Mouse (Mus musculus): ENCODE measurements at regions not wholly inside any gene's neighbourhood (a gene's known extent, or its start where the extent isn't known, plus 50 kb on each side); places are given as distances from the start of the nearest gene placed in this dataset.

GRCm38 (mm10) chr7:137671156-137671555 is 233.7 kb downstream of the Glrx3 start:
- DNase-seq (ENCODE audit: low read depth in 3 of 3, low spot score in 3 of 3): no peak
- 49% methylated on average over 4 of the region's 4 CpGs for WGBS (ENCODE audit: insufficient replicate concordance)
- TF ChIP-seq EP300 (IDR thresholded peaks at IDR 0.05; ENCODE audit: low read depth) (no peak), CTCF (IDR thresholded peaks at IDR 0.05; ENCODE audit: low read depth) (no peak)

GRCm38 (mm10) chr7:137674596-137674995 is 237.2 kb downstream of the Glrx3 start:
- Histone ChIP-seq H3K9ac (replicated peaks) (no peak overlapping the region), H3K4me2 (ENCODE audit: low read depth) (no peak overlapping the region), H3K27ac (no peak overlapping the region), H3K36me3 (replicated peaks; ENCODE audit: control insufficient read depth, insufficient read depth, low read depth) (no peaks in the 10 kb centered on the region), H3K4me1 (replicated peaks; ENCODE audit: control insufficient read depth in 2 of 2, insufficient read depth in 2 of 2, low read length in 1 of 2) (no peaks in the 10 kb centered on the region), H3K27me3 (ENCODE audit: control insufficient read depth, insufficient read depth, low read length) (no peaks in the 10 kb centered on the region), H3K9me3 (ENCODE audit: control insufficient read depth, low read length) (no peaks in the 10 kb centered on the region), H3K4me3 (ENCODE audit: insufficient read depth in 1 of 2, low read depth in 2 of 2, low read length in 2 of 2) (no peak overlapping the region)
- ATAC-seq (ENCODE audit: insufficient read depth): no peak
- DNase-seq (ENCODE audit: low read depth in 3 of 3, low spot score in 3 of 3): no peak
- WGBS (ENCODE audit: insufficient replicate concordance): 53% methylated on average over 1 of the region's 1 CpGs
- TF ChIP-seq EP300 (IDR thresholded peaks at IDR 0.05; ENCODE audit: low read depth) (no peak), CTCF (IDR thresholded peaks at IDR 0.05; ENCODE audit: low read depth) (no peak)

More at GRCm38 (mm10) chr7:137671156-137671555, 233.7 kb downstream of the Glrx3 start:
- Histone ChIP-seq H3K27me3 (ENCODE audit: control insufficient read depth, insufficient read depth, low read length) (no peaks in the 10 kb centered on the region), H3K9ac (replicated peaks) (no peak overlapping the region), H3K36me3 (replicated peaks; ENCODE audit: control insufficient read depth, insufficient read depth, low read depth) (no peaks in the 10 kb centered on the region), H3K9me3 (ENCODE audit: control insufficient read depth, low read length) (no peaks in the 10 kb centered on the region), H3K4me3 (ENCODE audit: insufficient read depth in 1 of 2, low read depth in 2 of 2, low read length in 2 of 2) (no peak overlapping the region), H3K4me1 (replicated peaks; ENCODE audit: control insufficient read depth in 2 of 2, insufficient read depth in 2 of 2, low read length in 1 of 2) (no peaks in the 10 kb centered on the region), H3K4me2 (ENCODE audit: low read depth) (no peak overlapping the region), H3K27ac (no peak overlapping the region)
- ATAC-seq (ENCODE audit: insufficient read depth): no peak

- DNase-seq (ENCODE audit: low read depth in 3 of 3, low spot score in 3 of 3) (no peak), ATAC-seq (ENCODE audit: insufficient read depth) (no peak)
- no peak for TF ChIP-seq CTCF (IDR thresholded peaks at IDR 0.05; ENCODE audit: low read depth)
- TF ChIP-seq EP300 (IDR thresholded peaks at IDR 0.05; ENCODE audit: low read depth): no peak
- Histone ChIP-seq H3K36me3 (replicated peaks; ENCODE audit: control insufficient read depth, insufficient read depth, low read depth) (no peaks in the 10 kb centered on the region), H3K9ac (replicated peaks) (no peak overlapping the region), H3K9me3 (ENCODE audit: control insufficient read depth, low read length) (no peaks in the 10 kb centered on the region), H3K4me3 (ENCODE audit: insufficient read depth in 1 of 2, low read depth in 2 of 2, low read length in 2 of 2) (no peak overlapping the region), H3K27me3 (ENCODE audit: control insufficient read depth, insufficient read depth, low read length) (no peaks in the 10 kb centered on the region), H3K27ac (no peak overlapping the region), H3K4me1 (replicated peaks; ENCODE audit: control insufficient read depth in 2 of 2, insufficient read depth in 2 of 2, low read length in 1 of 2) (no peaks in the 10 kb centered on the region), H3K4me2 (ENCODE audit: low read depth) (no peak overlapping the region)
- WGBS (ENCODE audit: insufficient replicate concordance): 58% methylated on average over 5 of the region's 5 CpGs
These were observed 238.0 kb downstream of the Glrx3 start for GRCm38 (mm10) chr7:137675381-137675780.

GRCm38 (mm10) chr7:137684826-137685225 is 247.4 kb downstream of the Glrx3 start:
- Histone ChIP-seq H3K27me3 (ENCODE audit: control insufficient read depth, insufficient read depth, low read length) (no peaks in the 10 kb centered on the region), H3K27ac (no peak overlapping the region), H3K9ac (replicated peaks) (no peak overlapping the region), H3K4me3 (ENCODE audit: insufficient read depth in 1 of 2, low read depth in 2 of 2, low read length in 2 of 2) (no peak overlapping the region), H3K4me1 (replicated peaks; ENCODE audit: control insufficient read depth in 2 of 2, insufficient read depth in 2 of 2, low read length in 1 of 2) (no peaks in the 10 kb centered on the region), H3K9me3 (ENCODE audit: control insufficient read depth, low read length) (no peaks in the 10 kb centered on the region), H3K36me3 (replicated peaks; ENCODE audit: control insufficient read depth, insufficient read depth, low read depth) (no peaks in the 10 kb centered on the region), H3K4me2 (ENCODE audit: low read depth) (no peak overlapping the region)
- TF ChIP-seq EP300 (IDR thresholded peaks at IDR 0.05; ENCODE audit: low read depth) (no peak), CTCF (IDR thresholded peaks at IDR 0.05; ENCODE audit: low read depth) (no peak)
- ATAC-seq (ENCODE audit: insufficient read depth): no peak
- 67% methylated on average over 6 of the region's 6 CpGs for WGBS (ENCODE audit: insufficient replicate concordance)
- DNase-seq (ENCODE audit: low read depth in 3 of 3, low spot score in 3 of 3): no peak

GRCm38 (mm10) chr7:137685320-137685719 is 247.9 kb downstream of the Glrx3 start:
- WGBS (ENCODE audit: insufficient replicate concordance): 44% methylated on average over 6 of the region's 6 CpGs
- H3K4me2 ChIP-seq (ENCODE audit: low read depth): no peak overlapping the region
- H3K36me3 ChIP-seq (replicated peaks; ENCODE audit: control insufficient read depth, insufficient read depth, low read depth): no peaks in the 10 kb centered on the region

More at GRCm38 (mm10) chr7:137685320-137685719, 247.9 kb downstream of the Glrx3 start:
- DNase-seq (ENCODE audit: low read depth in 3 of 3, low spot score in 3 of 3) (no peak), ATAC-seq (ENCODE audit: insufficient read depth) (no peak)
- Histone ChIP-seq H3K27ac (no peak overlapping the region), H3K4me3 (ENCODE audit: insufficient read depth in 1 of 2, low read depth in 2 of 2, low read length in 2 of 2) (no peak overlapping the region), H3K27me3 (ENCODE audit: control insufficient read depth, insufficient read depth, low read length) (no peaks in the 10 kb centered on the region), H3K9me3 (ENCODE audit: control insufficient read depth, low read length) (no peaks in the 10 kb centered on the region), H3K4me1 (replicated peaks; ENCODE audit: control insufficient read depth in 2 of 2, insufficient read depth in 2 of 2, low read length in 1 of 2) (no peaks in the 10 kb centered on the region), H3K9ac (replicated peaks) (no peak overlapping the region)
- no peak for TF ChIP-seq CTCF (IDR thresholded peaks at IDR 0.05; ENCODE audit: low read depth)
- no peak for TF ChIP-seq EP300 (IDR thresholded peaks at IDR 0.05; ENCODE audit: low read depth)
